Mouse (Mus musculus): ENCODE data around the gene Acsm1. TPM values are rescaled to one million over a fixed set of nuclear protein-coding genes. Genes with fewer than 3 reads are reported as not detected.

Acsm1 gene
- polyA plus RNA-seq (2021; fragmentation: Nextera tagmentation): not detected in 2 replicates
- long read RNA-seq, experiment 1: 0 reads
- long read RNA-seq, experiment 2: 0 reads

GRCm38 (mm10) chr7:119606664-119607076 is at the start of gene Acsm1:
Acsm1 (plus strand) TSS chr7:119607026.

GRCm38 (mm10) chr7:119689726-119690125 is 82.9 kb downstream of the Acsm1 start, which contains the start of gene Acsm4:
Acsm4 (plus strand) TSS chr7:119690026.

Other genes with a start within 250 kb of the Acsm1 start
- gene Gp2, start 147.7 kb upstream of the Acsm1 start, polyA plus RNA-seq (2021; fragmentation: Nextera tagmentation): not detected in 2 replicates
- gene Umod, start 127.7 kb upstream of the Acsm1 start, polyA plus RNA-seq (2021; fragmentation: Nextera tagmentation): not detected in 2 replicates
- 0.18 TPM in 1 of 2 replicates, not detected in the other for gene Acsm5, start 87.6 kb upstream of the Acsm1 start, polyA plus RNA-seq (2021; fragmentation: Nextera tagmentation)
- not detected in 2 replicates for gene Pdilt, start 83.5 kb upstream of the Acsm1 start, polyA plus RNA-seq (2021; fragmentation: Nextera tagmentation)
- not detected in 2 replicates for gene Acsm2, start 52.7 kb upstream of the Acsm1 start, polyA plus RNA-seq (2021; fragmentation: Nextera tagmentation)
- gene Acsm4, start 83.0 kb downstream of the Acsm1 start, polyA plus RNA-seq (2021; fragmentation: Nextera tagmentation): not detected in 2 replicates
- gene Thumpd1, start 113.8 kb downstream of the Acsm1 start, polyA plus RNA-seq (2021; fragmentation: Nextera tagmentation): 39.0 and 40.0 TPM in 2 replicates
- gene Acsm3, start 153.9 kb downstream of the Acsm1 start, polyA plus RNA-seq (2021; fragmentation: Nextera tagmentation): 0.46 TPM in 1 of 2 replicates, not detected in the other
- 0.90 and 0.97 TPM in 2 replicates for gene Rexo5, start 187.0 kb downstream of the Acsm1 start, polyA plus RNA-seq (2021; fragmentation: Nextera tagmentation)
- 5.3 and 6.0 TPM in 2 replicates for gene Eri2, start 187.0 kb downstream of the Acsm1 start, polyA plus RNA-seq (2021; fragmentation: Nextera tagmentation)

Data from layer of hippocampus, adult 6 months (tissue).